Mouse (Mus musculus): Measurements from ENCODE around the gene Pygb.

Gene Pygb

GRCm38 (mm10) chr2:150786251-150787180, at the start of gene Pygb:
TSS of gene Pygb (plus strand) at chr2:150786735.
- peak; percentile 87 for DNase-seq (ENCODE audit: extremely low spot score, low spot score)

GRCm38 (mm10) chr2:150737881-150738280, 48.7 kb upstream of the Pygb start:
- DNase-seq (ENCODE audit: extremely low spot score, low spot score) = no peak

- DNase-seq (ENCODE audit: extremely low spot score, low spot score) = no peak
These were observed 46.2 kb upstream of the Pygb start for GRCm38 (mm10) chr2:150740145-150740841.

DNA sequence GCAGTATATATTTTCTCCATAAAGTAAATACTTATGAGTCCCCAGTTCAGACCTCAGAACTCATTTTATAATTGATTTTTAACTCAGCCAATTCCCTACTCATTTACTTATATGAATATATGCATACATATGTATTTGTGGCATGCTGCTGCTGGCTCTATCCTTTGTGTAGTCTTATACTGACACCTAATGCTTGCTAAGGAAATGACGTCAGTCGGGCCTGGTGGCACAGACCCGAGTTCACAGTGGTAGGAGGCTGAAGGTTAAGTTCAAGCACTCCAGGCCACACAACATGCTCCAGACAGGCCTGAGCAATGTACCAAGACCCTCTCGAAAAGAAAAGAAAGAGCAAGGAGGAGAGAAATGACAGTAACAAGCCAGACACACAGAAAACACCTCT, 45.1 kb upstream of the Pygb start:
- DNase-seq (ENCODE audit: extremely low spot score, low spot score) = no peak

DNA sequence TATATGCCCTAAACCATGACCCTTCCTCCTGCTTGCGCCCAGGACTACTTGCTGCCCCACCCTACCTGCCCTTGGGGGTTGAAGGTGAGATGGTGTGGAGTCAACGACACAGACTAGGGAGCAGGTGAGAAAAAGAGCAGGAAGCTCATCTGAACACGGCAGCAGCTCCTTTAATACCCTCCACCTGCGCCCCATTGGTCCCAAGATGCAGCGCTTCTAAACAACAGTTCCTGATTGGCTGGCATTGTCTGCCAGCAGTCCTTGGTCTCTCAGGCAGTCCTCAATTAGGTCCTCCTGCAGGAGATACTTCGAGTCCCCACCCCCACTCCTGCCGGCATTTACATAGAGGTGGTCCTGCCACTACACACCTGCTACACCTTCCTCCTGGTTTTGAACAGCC, 41.5 kb upstream of the Pygb start:
- no peak for DNase-seq (ENCODE audit: extremely low spot score, low spot score)

GRCm38 (mm10) chr2:150748854-150749253, 37.7 kb upstream of the Pygb start, which contains the start of gene Entpd6:
TSS of gene Entpd6 (plus strand) at chr2:150749042.
- peak; percentile 92 for DNase-seq (ENCODE audit: extremely low spot score, low spot score)

DNA sequence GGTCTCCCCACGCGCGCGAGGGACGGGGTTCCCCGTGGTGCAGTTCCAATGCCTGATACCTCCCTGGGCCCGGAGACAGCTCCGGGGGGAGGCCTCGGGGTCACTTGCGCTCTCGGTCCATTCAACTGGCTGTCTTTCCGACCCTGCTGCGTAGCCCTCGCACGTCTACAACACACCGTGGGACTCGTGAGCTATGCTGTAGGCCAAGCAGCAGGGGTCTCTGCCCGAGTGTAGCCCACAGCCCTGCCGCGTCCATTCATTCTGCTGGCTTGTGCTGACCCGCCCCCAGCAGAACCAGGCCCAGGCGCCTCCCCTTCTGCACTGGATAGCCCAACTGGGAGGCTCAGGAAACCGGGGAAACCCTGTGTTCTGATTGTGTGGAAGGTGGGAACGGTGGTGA, 37.3 kb upstream of the Pygb start:
- DNase-seq (ENCODE audit: extremely low spot score, low spot score) = no peak

GRCm38 (mm10) chr2:150750129-150750979, 36.2 kb upstream of the Pygb start:
- no peak for DNase-seq (ENCODE audit: extremely low spot score, low spot score)

- DNase-seq (ENCODE audit: extremely low spot score, low spot score) = no peak
These were observed 31.5 kb upstream of the Pygb start for GRCm38 (mm10) chr2:150755016-150755415.

DNA sequence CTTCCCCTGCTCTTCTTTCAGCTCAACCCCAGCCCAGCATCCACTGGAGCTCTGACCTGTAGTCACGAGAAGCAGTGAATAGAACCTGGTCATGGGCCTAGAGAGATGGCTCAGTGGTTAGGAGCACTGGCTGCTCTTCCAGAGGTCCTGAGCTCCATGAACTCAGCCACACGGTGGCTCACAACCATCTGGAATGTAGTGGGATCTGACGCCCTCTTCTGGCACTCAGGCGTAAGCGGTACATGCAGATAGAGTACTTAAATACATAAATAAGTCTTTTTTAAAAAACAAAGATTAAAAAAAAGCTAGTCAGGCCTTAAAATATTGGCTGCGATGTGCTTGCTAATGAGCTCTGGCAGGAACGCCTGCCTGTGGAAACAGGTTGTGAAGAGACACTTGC, 25.1 kb upstream of the Pygb start:
- no peak for DNase-seq (ENCODE audit: extremely low spot score, low spot score)

- no peak for DNase-seq (ENCODE audit: extremely low spot score, low spot score)
These were observed 20.9 kb upstream of the Pygb start for GRCm38 (mm10) chr2:150765619-150766018.

- no peak for DNase-seq (ENCODE audit: extremely low spot score, low spot score)
These were observed 20.3 kb upstream of the Pygb start for GRCm38 (mm10) chr2:150766083-150766862.

- no peak for DNase-seq (ENCODE audit: extremely low spot score, low spot score)
These were observed 17.9 kb upstream of the Pygb start for GRCm38 (mm10) chr2:150768678-150769077.

DNA sequence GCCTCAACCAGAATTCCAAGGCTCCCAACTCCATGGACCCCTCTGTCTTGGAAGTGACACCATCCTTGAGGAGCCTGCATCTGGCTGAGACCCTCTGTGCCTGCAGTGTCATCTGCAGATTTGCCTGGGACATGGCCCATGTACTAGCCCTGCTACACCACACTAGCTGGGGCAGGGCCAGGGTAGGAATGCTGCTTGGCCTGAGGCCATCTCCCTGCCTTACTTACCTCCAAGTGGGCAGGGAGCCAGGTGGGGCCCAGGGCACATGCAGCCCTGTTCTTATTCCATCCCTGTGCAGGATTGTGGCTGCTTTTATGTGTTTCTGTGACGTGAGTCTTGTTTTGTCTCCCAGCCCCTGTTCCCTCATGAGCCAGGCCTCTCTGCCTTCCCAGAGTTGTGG, 15.8 kb upstream of the Pygb start:
- no peak for DNase-seq (ENCODE audit: extremely low spot score, low spot score)

DNA sequence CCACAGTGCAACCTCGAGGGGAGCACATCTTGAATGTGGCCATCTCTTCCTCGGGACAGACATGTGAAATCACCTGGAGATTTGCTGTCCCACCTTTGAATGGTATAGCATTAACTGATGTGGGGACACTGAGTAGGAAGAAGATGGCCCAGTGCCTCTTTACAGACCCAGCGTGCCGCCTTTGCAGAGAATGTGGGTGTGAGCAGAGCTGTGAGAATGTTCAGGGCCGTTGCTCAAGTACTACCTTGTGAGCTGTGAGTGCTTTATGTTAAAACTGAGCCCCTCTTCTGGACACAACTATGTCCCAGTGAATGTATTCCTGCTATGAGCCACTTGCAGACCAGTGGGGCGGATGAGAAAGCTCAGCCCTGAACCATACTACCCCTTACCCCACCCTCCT, 15.4 kb upstream of the Pygb start:
- DNase-seq (ENCODE audit: extremely low spot score, low spot score) = no peak

- no peak for DNase-seq (ENCODE audit: extremely low spot score, low spot score)
These were observed 14.5 kb upstream of the Pygb start for GRCm38 (mm10) chr2:150771996-150772395.

DNA sequence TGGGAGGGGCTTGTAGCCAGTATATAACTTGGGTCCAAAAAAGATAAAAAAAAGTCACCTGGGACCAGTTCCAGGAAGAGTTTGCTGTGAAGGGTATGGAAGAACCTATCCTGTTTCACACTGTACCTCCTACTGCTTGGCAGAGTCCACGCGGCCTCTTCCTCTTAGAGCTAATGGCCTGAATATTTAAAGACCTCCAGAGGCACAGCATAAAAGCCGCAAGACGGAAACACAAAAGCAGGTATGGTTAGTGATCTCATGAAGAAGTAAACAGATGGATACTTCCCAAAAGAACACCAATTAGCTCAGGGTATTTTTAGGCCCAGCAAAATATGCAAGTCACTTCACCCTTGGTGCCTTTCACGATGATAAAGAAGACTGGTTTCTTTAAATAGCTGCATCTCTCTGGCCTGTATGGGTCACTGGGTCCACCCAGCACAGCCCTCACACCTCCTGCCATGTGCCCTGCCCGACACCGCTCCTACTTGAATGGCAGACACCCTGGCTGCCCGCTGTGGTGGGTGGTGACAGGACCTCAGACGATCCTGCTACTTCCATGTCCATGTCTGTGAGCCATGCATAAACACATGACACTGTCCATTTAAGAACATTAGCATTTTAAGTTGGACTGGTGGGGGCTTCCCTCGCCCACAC, 13.9 kb upstream of the Pygb start:
- DNase-seq (ENCODE audit: extremely low spot score, low spot score) = no peak

- DNase-seq (ENCODE audit: extremely low spot score, low spot score) = no peak
These were observed 3.7 kb upstream of the Pygb start for GRCm38 (mm10) chr2:150782801-150783200.

- peak; percentile 61 for DNase-seq (ENCODE audit: extremely low spot score, low spot score)
These were observed 768 bp downstream of the Pygb start for GRCm38 (mm10) chr2:150787234-150787771.
